Mouse (Mus musculus): ENCODE data around the gene Eepd1.
A peak's percentile ranks its signal among the peaks of the same experiment; 100 is the strongest.
"Not testable (repeated sequence)": the region's sequence is repeated elsewhere in the genome, so short reads cannot be mapped to it uniquely, and the experiment has no call there.

Eepd1 gene

GRCm38 (mm10) chr9:25481344-25482095, at the start of gene Eepd1:
Gene Eepd1 (plus strand): TSS chr9:25481547.
- peak; percentile 86 to 89 for DNase-seq (ENCODE audit: low spot score in 2 of 2)

DNA sequence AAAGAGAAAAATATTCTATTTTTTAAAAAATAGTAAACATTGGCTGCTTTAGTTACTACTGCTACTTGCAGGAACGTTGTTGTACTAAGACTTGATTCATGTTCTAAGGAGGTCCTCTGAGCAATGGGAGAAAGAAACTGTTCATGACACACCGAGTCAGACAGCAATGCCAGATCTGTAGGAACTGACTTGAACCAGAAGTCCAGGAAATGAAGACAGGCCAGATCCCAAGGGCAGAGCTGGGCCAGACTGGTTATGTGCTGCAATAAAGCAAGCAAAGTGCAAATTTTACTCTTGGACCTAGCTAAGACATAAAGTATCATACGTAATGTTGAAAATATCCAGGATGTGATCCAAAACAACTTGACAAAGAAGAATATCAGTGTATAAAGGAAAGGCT, 42.5 kb upstream of the Eepd1 start:
- DNase-seq (ENCODE audit: low spot score in 2 of 2): no peak

DNA sequence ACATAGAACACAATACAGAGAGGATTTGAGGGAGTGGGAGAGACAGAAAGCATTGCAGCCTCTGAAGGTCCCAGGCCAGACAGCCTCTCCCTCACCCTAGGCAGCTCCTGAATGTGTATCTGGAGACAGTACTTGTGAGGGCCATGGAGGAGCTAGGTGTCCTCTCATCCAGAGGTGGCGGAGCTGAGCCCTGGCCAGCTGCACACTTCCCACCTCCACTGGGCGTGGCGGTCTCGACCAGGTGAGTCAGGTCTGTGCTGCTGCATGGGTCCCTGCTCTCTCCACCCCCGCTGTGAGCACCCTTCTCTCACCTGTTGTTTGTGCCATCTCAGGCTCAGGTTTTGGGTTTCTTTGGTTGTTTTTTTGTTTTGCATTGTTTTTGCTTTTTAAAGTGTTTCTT, 41.3 kb upstream of the Eepd1 start:
- DNase-seq (ENCODE audit: low spot score in 2 of 2): not testable (repeated sequence)

DNA sequence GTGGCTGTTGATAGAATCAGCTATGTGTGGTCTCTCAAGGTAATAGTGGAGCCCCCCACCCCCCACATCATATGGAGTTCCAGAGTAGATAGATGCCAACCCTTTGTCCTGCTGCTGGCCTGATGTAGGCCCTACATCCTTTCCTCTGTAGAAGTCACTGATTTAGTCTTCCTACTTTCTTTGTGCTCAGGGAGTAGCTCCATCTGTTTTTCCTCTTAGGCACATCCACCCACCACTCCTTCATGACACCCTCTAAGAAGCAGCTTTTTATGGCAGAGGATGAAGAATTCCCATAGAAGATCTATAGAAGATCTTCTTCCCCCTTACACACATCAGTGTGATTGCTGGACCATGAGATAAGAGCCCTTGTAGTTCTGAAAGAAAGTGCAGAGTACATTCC, 39.3 kb upstream of the Eepd1 start:
- DNase-seq (ENCODE audit: low spot score in 2 of 2): no peak

DNA sequence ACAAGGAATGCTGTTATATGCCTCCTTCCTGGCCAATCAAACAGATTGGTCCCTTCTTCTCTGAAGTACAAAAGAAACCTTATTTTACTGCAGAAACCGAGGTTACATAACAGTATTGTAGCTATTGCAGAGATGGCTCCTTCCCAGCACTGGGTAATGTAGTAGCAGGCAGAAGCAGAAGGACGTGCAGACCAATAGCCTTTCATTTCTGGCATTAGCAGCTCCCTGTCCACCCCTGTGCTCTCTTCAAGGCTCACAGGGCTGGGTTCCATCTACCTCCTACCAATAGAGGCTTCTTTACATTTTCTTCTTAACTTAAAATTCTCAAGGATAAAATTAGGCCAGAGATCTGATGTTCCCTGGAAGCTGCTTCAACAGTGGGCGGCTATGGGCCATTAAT, 38.3 kb upstream of the Eepd1 start:
- DNase-seq (ENCODE audit: low spot score in 2 of 2): no peak

GRCm38 (mm10) chr9:25443546-25443945, 37.8 kb upstream of the Eepd1 start:
- no peak for DNase-seq (ENCODE audit: low spot score in 2 of 2)

DNA sequence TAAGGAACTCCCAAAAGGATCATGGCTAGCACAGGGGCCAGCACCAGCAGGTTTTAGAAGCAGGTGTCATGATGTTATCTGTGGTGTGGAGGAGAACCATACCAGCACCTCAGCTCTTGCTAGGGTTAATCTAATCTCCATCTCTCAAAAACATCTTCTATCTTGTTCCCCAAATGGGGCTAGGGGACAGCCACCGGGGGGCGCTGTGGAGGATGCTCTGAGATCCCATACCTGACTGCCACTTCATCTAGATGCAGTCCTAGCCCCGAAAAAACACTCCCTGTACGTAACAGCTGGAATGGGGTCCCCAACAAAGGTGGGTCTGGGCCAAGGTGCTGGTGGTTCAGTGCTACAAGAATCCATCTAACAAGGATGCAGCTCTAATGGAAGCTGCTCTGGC, 31.0 kb upstream of the Eepd1 start:
- DNase-seq (ENCODE audit: low spot score in 2 of 2): no peak

DNA sequence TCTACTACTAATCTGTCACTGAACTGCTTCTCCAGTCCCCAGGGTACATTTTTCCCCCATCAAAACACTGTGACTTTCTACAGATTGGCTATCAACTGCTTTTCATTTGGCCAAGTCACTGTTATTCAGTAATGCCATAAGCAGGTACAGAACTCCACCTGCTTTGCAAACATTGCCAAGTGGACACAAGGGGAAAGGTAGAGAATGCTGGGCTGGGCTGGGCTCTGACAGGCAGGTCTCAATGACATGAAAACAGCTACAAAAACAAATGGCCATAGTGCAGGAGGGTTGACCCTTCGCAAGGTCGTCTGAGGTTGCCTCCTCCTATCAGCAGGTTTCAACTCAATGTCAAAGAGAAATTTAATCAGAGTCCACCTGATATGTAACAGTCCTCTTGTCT, 26.3 kb upstream of the Eepd1 start:
- DNase-seq (ENCODE audit: low spot score in 2 of 2): no peak

GRCm38 (mm10) chr9:25460835-25461555, 20.4 kb upstream of the Eepd1 start:
- no peak for DNase-seq (ENCODE audit: low spot score in 2 of 2)

DNA sequence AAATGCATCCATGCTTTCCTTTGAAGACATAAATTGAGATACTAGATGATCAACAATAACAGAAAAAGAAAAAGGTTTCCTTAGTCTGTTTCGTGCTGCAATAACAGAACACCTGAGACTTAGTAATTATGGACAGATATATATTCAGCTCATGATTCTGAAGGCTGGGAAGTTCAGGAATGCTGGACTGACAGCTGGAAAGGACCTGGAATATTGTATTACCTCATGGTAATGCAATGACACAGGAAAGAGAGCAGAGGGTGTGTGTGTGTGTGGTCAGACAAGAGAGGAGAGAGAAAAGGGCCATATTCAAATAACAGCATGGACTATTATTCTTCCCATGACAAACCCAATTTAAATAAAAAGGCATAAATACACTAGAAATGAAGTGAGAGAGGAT, 17.0 kb upstream of the Eepd1 start:
- no peak for DNase-seq (ENCODE audit: low spot score in 2 of 2)

DNA sequence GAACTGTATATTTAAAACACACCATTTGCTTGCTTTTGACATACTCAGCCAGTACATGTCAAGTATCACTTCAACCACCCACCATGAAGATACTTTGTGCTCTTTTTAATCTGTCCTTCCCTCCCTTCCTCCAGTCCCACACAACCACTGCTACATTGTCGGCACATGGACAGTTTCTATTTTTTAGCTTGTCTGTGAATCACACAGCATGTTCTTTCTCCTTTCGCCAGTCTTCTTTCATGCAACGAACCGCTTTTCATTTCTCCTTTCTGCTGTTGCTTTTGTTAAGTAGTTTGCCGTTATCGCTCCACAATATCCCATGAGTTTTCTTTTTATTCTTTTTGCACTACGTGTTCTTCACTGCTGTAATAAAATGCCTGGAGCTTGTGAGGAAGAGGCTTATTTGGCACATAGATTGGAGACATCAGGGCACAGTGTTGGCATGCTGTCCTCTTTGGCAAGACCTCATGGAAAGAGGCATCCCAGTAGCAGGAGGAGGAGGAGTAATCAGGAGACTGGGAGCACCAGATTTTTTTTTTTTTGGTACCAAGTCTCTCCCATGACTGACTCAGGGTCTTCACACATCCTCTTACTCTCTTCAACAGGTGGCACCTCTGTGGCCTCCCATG, 1.8 kb upstream of the Eepd1 start:
- no peak for DNase-seq (ENCODE audit: low spot score in 2 of 2)

GRCm38 (mm10) chr9:25480676-25481075, 671 bp upstream of the Eepd1 start:
- no peak for DNase-seq (ENCODE audit: low spot score in 2 of 2)

DNA sequence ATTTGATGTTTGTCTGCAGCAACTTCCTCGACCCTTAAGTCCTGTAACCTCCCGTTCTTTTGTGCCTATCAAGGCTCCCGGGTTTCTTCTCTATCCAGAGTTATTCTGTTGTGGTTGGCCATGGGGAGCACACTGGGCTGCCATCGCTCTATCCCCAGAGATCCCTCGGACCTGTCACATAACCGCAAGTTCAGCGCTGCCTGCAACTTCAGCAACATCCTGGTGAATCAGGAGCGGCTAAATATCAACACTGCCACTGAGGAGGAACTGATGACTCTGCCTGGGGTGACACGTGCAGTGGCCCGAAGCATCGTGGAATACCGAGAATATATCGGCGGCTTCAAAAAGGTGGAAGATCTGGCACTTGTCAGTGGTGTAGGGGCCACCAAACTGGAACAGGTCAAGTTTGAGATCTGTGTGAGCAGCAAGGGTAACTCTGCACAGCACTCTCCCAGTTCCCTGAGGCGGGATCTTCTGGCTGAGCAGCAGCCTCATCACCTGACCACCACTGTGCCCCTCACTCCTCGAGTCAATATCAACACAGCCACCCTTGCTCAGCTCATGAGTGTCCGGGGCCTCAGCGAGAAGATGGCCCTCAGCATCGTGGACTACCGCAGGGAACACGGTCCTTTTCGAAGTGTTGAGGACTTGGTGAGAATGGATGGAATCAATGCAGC, 1.1 kb downstream of the Eepd1 start:
- no peak for DNase-seq (ENCODE audit: low spot score in 2 of 2)

GRCm38 (mm10) chr9:25482999-25483347, 1.6 kb downstream of the Eepd1 start:
- no peak for DNase-seq (ENCODE audit: low spot score in 2 of 2)

DNA sequence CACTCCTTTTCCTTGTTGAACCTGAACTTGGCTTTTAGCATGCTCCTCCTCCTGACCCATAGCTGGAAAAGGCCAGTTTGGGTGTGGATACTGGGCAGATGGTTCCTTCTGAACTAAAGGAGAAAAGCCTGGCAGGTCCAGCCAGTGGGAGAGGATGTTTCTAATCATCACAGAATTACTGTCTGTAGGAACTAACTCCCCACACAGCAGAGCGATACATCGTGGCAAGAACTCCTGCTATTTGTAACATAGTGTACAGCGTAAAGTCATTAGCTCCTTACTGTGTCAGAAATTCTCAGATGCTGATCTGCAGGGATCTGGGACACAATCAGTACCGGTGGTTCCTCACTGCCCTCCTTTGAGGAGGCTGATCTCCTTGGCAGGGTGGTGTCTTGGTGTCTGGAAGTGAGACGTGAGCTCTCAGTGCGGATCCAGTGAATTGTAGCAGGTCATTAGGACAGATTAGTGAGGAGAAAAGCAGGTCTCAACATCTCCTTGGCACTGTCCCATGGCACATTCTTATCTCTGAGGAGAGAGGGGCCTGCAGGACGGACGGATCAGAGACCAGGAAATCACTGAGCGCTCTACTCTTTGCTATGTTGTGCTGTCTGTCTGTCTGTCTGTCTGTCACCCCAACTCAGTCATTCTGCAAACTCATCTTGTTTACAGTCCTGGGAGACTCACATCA, 2.7 kb downstream of the Eepd1 start:
- no peak for DNase-seq (ENCODE audit: low spot score in 2 of 2)

- no peak for DNase-seq (ENCODE audit: low spot score in 2 of 2)
Observed at GRCm38 (mm10) chr9:25484619-25484986, 3.3 kb downstream of the Eepd1 start.

GRCm38 (mm10) chr9:25485006-25485405, 3.7 kb downstream of the Eepd1 start:
- DNase-seq (ENCODE audit: low spot score in 2 of 2): no peak

- DNase-seq (ENCODE audit: low spot score in 2 of 2): no peak
Observed at GRCm38 (mm10) chr9:25485406-25485805, 4.1 kb downstream of the Eepd1 start.

DNA sequence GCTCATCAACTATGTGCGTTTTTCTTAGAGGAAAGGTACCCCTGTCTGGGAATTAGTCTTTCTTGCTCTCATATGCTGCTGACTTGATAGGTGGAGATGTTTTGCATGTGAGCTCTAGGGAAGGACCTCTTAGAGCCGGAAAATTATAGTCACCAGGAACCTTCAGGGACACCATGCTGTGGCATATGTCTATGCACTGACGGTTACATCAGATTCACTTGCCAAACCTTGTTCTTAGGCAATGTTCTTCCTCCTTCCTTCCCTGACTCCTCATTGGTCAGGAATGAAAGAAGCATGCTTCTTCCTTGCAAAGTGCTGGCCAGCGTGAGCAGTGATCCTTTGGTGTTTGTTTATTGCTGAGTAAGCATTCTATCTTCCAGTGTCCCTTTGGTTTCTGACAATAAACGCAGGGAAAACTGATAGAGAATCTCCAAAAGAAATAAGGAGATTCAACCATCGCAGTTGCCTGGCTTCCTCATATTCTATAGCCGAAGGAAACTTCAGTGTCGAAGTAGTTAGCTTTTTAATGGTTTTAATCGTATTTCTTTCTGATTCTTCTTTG, 5.0 kb downstream of the Eepd1 start:
- no peak for DNase-seq (ENCODE audit: low spot score in 2 of 2)

DNA sequence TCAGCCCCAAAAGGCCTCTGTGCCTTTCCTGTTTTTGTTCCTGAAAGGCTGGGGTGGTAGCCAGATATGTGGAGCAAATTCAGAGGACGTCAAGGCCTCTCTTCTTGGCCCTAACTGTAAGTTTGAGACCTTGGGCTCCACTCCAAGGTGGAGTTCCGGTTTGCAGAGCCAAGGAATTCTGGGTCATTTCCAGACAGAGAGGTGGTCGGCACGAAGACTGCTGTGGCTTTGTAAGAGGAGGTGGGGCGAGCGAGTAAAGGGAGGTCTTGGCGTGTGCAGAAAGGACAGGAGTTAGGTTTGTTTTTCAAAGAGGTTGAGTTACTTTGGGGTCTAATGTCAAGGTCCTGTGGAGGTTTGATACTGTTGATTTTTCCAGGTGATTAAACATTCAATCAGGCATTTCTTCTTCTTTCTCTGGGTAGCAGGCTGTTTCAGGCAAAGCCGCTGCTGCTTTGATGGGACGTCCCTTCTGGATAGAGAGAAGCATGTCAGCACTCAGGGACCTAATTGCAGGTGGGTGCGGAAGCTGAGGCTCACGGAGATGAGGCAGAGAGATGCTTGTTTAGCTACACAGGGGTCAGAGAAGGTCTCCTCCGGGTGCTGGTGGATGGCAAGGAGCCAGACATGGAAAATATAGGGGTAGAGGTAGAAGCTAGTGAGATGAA, 6.2 kb downstream of the Eepd1 start:
- no peak for DNase-seq (ENCODE audit: low spot score in 2 of 2)

DNA sequence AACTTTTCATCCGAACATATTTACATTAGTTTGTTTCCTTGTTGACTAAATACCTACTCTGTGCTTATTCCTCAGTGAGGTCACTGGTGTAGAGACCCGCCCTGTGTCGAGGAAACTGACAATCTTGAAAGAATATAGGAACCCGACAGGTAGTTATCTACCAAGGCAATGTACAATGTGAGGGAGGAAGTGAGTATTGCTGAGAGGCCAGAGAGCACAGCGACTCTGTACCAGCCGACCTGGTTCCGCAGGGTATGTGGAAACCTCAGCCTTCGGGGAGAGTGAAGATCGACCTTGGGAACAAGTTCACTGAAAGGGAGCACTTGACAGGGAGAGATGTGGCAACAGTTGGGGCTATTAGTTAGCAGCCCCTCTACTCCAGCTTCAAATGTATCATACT, 7.2 kb downstream of the Eepd1 start:
- DNase-seq (ENCODE audit: low spot score in 2 of 2): no peak

All from spleen, postnatal 14 days (tissue).